Mouse (Mus musculus) heart, postnatal 36 days (tissue): ENCODE results near the gene Abhd16a. TPM values are rescaled to one million over a fixed set of nuclear protein-coding genes. Genes with fewer than 3 reads are reported as not detected.

Experiments used
- DNase-seq, 2 experiments: peaks; one replicate each; pipeline ENCODE4 v3.0.0; 2021 to 2022
- intact Hi-C: fragments of 180-260 bp; cut with DNase I; formaldehyde crosslinking; loops from one replicate; pipeline ENCODE4 v1.15.1; 2025
- total RNA-seq, 2 experiments: library from RNA; stranded (reverse); gene quantifications; 2 replicates each; pipeline ENCODE4 v1.2.3; 2021

The Abhd16a gene
- total RNA-seq, 2 experiments from 2014 or later: 54.6 to 61.1 TPM

- intact Hi-C loops: loop anchor here (2.0 to 10.0 kb wide), 2 partner anchors 25 to 301 kb away; partner anchors contain the start of genes Dxo and Stk19
- DNase-seq: no peak
Observed at GRCm38 (mm10) chr17:35135591-35136320, 46.7 kb downstream of the Abhd16a start.

DNA sequence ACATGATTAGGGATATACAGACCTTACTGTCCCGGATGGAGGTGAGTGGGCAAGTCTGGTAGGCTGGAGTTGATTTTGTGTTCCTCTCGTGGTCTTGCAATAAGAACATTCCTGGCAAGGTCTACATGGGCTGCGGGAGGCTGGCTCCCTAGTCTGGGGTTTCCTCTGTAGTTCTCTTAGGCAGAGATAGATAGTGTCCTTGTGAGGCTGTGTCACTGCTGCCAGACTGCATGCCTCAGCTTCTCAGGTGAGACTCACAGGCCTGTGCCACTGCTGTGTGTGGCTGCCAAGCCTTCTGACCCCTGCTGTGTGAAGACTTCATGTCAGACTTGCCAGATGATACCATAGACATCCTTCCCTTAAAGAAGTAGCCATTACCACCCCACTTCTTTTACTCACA, 50.2 kb downstream of the Abhd16a start:
- intact Hi-C loops: loop anchor here (10.0 kb wide), 1 partner anchor 304 kb away; the partner anchor contains the start of genes Dxo and Stk19
- no peak for DNase-seq

GRCm38 (mm10) chr17:35140490-35140996, 51.5 kb downstream of the Abhd16a start:
- intact Hi-C loops: no loop called here
- no peak for DNase-seq

GRCm38 (mm10) chr17:35141971-35142370, 52.9 kb downstream of the Abhd16a start:
- no peak for DNase-seq

DNA sequence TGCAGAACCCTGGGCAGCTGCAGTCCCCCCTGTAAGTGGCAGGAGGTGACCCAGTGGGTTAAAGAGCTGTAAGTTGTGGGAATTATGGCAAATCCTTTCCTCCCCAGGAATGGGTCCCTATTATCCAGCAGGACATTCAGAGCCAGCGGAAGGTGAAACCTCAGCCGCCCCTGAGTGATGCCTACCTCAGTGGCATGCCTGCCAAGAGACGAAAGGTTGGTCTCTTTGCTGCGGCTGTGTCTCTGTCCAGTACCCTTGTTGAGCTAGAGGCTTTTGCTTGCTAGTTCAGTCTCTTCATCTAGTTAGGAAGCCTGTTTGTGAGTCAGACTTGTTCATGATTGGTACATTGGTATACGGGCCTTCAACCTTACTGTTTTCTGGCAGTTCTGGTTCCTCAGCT, 57.1 kb downstream of the Abhd16a start:
- intact Hi-C loops: no loop called here
- no peak for DNase-seq

More at GRCm38 (mm10) chr17:35141971-35142370, 52.9 kb downstream of the Abhd16a start:
- intact Hi-C loops: no loop called here

DNA sequence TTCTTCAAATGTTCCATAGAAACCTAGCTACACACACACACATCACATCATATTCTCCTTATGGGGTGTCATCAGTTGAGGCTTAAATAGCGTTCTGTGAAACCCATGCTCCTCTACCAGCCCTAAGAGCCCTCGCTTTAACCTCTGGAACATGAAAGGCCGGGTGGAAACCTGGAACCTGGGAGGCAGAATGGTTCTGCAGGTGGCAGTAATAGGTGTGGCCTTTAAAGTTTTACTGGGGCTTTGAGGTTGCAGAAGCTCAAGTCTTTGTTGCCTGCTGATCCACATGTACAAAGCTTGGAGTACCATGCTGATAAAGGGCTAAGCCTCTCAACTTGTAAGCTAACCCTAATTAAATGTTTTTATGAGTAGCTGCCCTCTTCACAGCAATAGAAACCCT, 58.3 kb downstream of the Abhd16a start:
- intact Hi-C loops: no loop called here
- DNase-seq: no peak

DNA sequence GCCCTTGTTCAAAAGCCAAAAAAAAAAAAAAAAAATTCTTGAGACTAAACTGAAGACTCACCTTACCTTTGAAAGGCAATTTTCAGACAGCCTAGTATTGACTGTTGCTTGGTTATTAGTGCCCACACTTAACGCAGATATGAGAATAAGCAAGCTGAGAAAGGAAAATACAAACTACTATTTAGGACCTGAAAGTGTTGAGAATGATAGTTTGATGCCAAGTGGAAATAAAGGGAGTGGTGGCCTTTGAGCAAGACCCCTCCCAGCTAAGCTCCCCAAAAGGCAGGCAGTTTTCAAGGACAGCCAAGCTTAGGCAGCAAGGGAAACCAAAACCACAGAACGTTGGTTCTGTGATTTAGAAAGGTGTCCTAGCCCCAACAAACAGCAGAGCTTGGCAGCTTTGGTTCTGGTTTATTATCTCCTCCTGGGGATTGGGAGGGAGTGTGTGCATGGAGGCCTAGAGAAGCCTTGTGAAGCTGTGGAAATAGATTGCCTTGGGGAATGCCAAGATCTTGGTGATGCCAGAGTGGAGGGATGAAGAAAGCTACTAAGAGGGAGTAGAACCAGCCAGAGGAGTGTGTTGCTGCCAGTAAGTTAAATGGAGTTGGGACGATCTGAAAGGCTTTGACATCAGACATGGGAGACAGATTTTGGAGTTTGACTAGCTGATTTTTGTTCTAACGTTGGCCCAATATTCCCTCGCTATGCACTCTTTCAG, 59.0 kb downstream of the Abhd16a start:
- no peak for DNase-seq
- intact Hi-C loops: no loop called here

DNA sequence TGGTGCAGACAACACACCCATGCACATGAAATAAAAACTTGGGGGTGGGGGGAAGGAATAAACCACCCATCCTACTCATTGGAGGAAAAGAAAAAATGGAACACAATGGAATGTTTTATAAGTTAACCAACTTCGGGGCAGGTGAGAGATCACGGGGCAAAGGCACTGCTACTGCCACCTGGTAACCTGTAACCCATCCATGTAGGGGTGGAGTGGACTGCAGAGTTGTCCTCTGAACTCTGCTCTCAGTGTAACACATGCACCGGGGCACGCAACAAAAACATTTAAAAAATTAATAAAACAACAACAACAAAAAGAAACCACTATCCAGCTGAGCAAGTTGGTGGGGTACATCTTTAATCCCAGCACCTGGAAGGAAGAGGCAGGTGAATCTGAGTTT, 63.1 kb downstream of the Abhd16a start:
- no peak for DNase-seq
- intact Hi-C loops: no loop called here

Other genes with a start within 250 kb of the Abhd16a start
- 10 to 100 TPM; 22.6 to 24.5 TPM for gene Skiv2l, start 239.1 kb upstream of the Abhd16a start, total RNA-seq
- gene Nelfe, start 238.9 kb upstream of the Abhd16a start, total RNA-seq: 10 to 100 TPM; 13.7 to 15.3 TPM
- gene Cfb, start 226.7 kb upstream of the Abhd16a start, total RNA-seq: 1 to 10 TPM; 4.4 to 7.5 TPM
- gene Zbtb12, start 209.8 kb upstream of the Abhd16a start, total RNA-seq: 1 to 10 TPM; 7.5 to 7.7 TPM
- gene Gm20547, start 207.2 kb upstream of the Abhd16a start, total RNA-seq: not detected
- gene C2, start 191.0 kb upstream of the Abhd16a start, total RNA-seq: 1 to 10 TPM; 3.1 to 4.4 TPM
- 10 to 100 TPM; 44.6 to 49.8 TPM for gene Ehmt2, start 190.8 kb upstream of the Abhd16a start, total RNA-seq
- gene Slc44a4, start 174.8 kb upstream of the Abhd16a start, total RNA-seq: not detected
- 10 to 100 TPM; 13.2 to 16.5 TPM for gene Neu1, start 158.0 kb upstream of the Abhd16a start, total RNA-seq
- gene Hspa1b, start 130.0 kb upstream of the Abhd16a start, total RNA-seq: 1 to 10 TPM; 2.8 to 4.5 TPM
- not detected for gene Gm20481, start 119.4 kb upstream of the Abhd16a start, total RNA-seq
- gene Hspa1a, start 117.1 kb upstream of the Abhd16a start, total RNA-seq: 1 to 10 TPM; 4.2 to 4.6 TPM
- 1 to 10 TPM; 7.8 to 9.2 TPM for gene Hspa1l, start 116.6 kb upstream of the Abhd16a start, total RNA-seq
- 10 to 100 TPM; 16.0 to 17.4 TPM for gene Lsm2, start 107.4 kb upstream of the Abhd16a start, total RNA-seq
- gene Vars, start 88.3 kb upstream of the Abhd16a start, total RNA-seq: 10 to 100 TPM; 26.7 to 27.4 TPM
- 1 to 10 TPM; 8.4 to 9.3 TPM for gene Vwa7, start 72.7 kb upstream of the Abhd16a start, total RNA-seq
- gene Sapcd1, start 61.2 kb upstream of the Abhd16a start, total RNA-seq: not detected
- gene Msh5, start 42.5 kb upstream of the Abhd16a start, total RNA-seq: under 1 TPM; 0.25 to 0.70 TPM
- gene Clic1, start 39.3 kb upstream of the Abhd16a start, total RNA-seq: 10 to 100 TPM; 41.7 to 44.0 TPM
- 10 to 100 TPM; 27.5 to 27.6 TPM for gene Ddah2, start 30.2 kb upstream of the Abhd16a start, total RNA-seq
- under 1 TPM in 1 of 2 experiments, not detected in 1; 0.56 TPM for gene Ly6g6c, start 23.9 kb upstream of the Abhd16a start, total RNA-seq
- under 1 TPM; 0.42 to 0.49 TPM for gene Mpig6b, start 23.1 kb upstream of the Abhd16a start, total RNA-seq
- gene Ly6g6e, start 12.4 kb upstream of the Abhd16a start, total RNA-seq: not detected
- under 1 TPM; 0.70 to 0.80 TPM for gene Ly6g6d, start 11.2 kb upstream of the Abhd16a start, total RNA-seq
- gene Ly6g6f, start 3.7 kb upstream of the Abhd16a start, total RNA-seq: not detected
- gene Ly6g5c, start 19.0 kb downstream of the Abhd16a start, total RNA-seq: not detected
- gene Ly6g5b, start 26.2 kb downstream of the Abhd16a start, total RNA-seq: not detected
- 1 to 10 TPM; 8.0 to 9.6 TPM for gene Gpank1, start 32.2 kb downstream of the Abhd16a start, total RNA-seq
- gene Csnk2b, start 32.8 kb downstream of the Abhd16a start, total RNA-seq: 100 to 1,000 TPM; 163 to 164 TPM
- gene D17H6S53E, start 37.1 kb downstream of the Abhd16a start, total RNA-seq: 10 to 100 TPM; 25.7 to 26.4 TPM
- not detected for gene Apom, start 42.8 kb downstream of the Abhd16a start, total RNA-seq
- gene Bag6, start 45.9 kb downstream of the Abhd16a start, total RNA-seq: 100 to 1,000 TPM; 243 to 268 TPM
- 100 to 1,000 TPM; 122 to 127 TPM for gene Prrc2a, start 75.6 kb downstream of the Abhd16a start, total RNA-seq
- 1 to 10 TPM; 2.0 to 6.2 TPM for gene Aif1, start 86.8 kb downstream of the Abhd16a start, total RNA-seq
- 1 to 10 TPM; 3.3 to 3.7 TPM for gene Lst1, start 99.2 kb downstream of the Abhd16a start, total RNA-seq
- 1 to 10 TPM; 1.0 to 1.6 TPM for gene Ltb, start 105.2 kb downstream of the Abhd16a start, total RNA-seq
- gene Tnf, start 112.7 kb downstream of the Abhd16a start, total RNA-seq: under 1 TPM; 0.53 to 0.57 TPM
- gene Lta, start 116.1 kb downstream of the Abhd16a start, total RNA-seq: under 1 TPM in 1 of 2 experiments, not detected in 1; 0.19 TPM
- not detected for gene Gm16181, start 131.6 kb downstream of the Abhd16a start, total RNA-seq
- 1 to 10 TPM; 2.0 to 2.6 TPM for gene Atp6v1g2, start 144.4 kb downstream of the Abhd16a start, total RNA-seq
- gene Nfkbil1, start 146.5 kb downstream of the Abhd16a start, total RNA-seq: 1 to 10 TPM; 8.0 to 8.5 TPM
- gene Ddx39b, start 152.5 kb downstream of the Abhd16a start, total RNA-seq: 10 to 100 TPM; 83.3 to 97.3 TPM
- gene H2-D1, start 173.5 kb downstream of the Abhd16a start, total RNA-seq: 100 to 1,000 TPM in 1 of 2 experiments, 10 to 100 TPM in 1; 87.6 to 133 TPM
- 1 to 10 TPM; 1.1 to 1.4 TPM for gene H2-Q1, start 231.1 kb downstream of the Abhd16a start, total RNA-seq